Mouse (Mus musculus) thymus, adult 2 months (tissue): Measurements from ENCODE around the gene Gm21954.

Experiments
- CTCF ChIP-seq: fragments of 200-500 bp; IDR thresholded peaks from 2 replicates; pipeline ENCODE4 v1.5.1; 2012; ENCODE audit warnings: mild to moderate bottlenecking, control low read depth, low read length, moderate library complexity, borderline replicate concordance; ENCODE audit not compliant: control insufficient read depth, poor library complexity, insufficient read depth; ENCODE audit errors: extremely low read depth
- POLR2A ChIP-seq: fragments of 200-500 bp; IDR thresholded peaks from 2 replicates; pipeline ENCODE4 v1.6.1; 2012; ENCODE audit warnings: mild to moderate bottlenecking, low read length, control low read depth, moderate library complexity; ENCODE audit not compliant: control insufficient read depth, poor library complexity, insufficient read depth; ENCODE audit errors: extremely low read depth

DNA sequence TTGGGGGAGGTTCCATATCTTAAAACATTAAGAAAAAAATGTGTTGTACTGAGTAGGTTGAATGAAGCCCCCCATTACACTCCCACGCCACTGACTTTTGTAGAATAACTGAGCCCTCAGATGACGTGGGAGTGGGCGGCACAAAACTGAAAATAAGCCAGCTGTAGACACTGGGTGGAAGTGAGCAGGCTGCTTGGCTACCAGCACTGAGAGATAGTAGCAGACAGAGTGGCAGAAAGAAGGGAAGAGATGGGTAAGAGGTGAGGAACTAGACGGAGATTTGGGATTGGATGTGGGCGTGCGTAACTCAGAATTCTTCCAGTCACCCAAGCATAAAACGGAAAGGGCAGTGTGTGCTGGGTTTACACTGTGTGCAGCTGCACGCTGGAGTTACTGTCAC is 6.2 kb downstream of the Gm21954 start:
- no peak for TF ChIP-seq POLR2A
- no peak for TF ChIP-seq CTCF
